Mouse (Mus musculus): ENCODE data around the gene Fgf12.

The Fgf12 gene

GRCm38 (mm10) chr16:28289689-28290330 is 463.1 kb downstream of the Fgf12 start:
- no peak for DNase-seq

GRCm38 (mm10) chr16:28257904-28258303 is 495.0 kb downstream of the Fgf12 start:
- DNase-seq = no peak

GRCm38 (mm10) chr16:28254303-28254702 is 498.6 kb downstream of the Fgf12 start:
- DNase-seq = no peak

GRCm38 (mm10) chr16:28251930-28252329 is 500.9 kb downstream of the Fgf12 start:
- DNase-seq = no peak

- no peak for DNase-seq
These were observed 509.8 kb downstream of the Fgf12 start for GRCm38 (mm10) chr16:28242867-28243649.

- no peak for DNase-seq
These were observed 513.5 kb downstream of the Fgf12 start for GRCm38 (mm10) chr16:28239382-28239781.

GRCm38 (mm10) chr16:28238019-28238868 is 514.6 kb downstream of the Fgf12 start:
- peak; percentile 56 for DNase-seq

- no peak for DNase-seq
These were observed 536.9 kb downstream of the Fgf12 start for GRCm38 (mm10) chr16:28215930-28216329.

- DNase-seq = no peak
These were observed 540.5 kb downstream of the Fgf12 start for GRCm38 (mm10) chr16:28212411-28212810.

- no peak for DNase-seq
These were observed 596.4 kb downstream of the Fgf12 start for GRCm38 (mm10) chr16:28156443-28156842.

- peak; percentile 17 for DNase-seq
These were observed 611.9 kb downstream of the Fgf12 start for GRCm38 (mm10) chr16:28140972-28141371.

- DNase-seq = no peak
These were observed 625.9 kb downstream of the Fgf12 start for GRCm38 (mm10) chr16:28127006-28127405.

Measured in cerebellum, adult 8-10 months (tissue).